Mouse (Mus musculus) forebrain, embryonic 12.5 days (tissue): Measurements from ENCODE around the gene Pbrm1. TPM values are rescaled to one million over a fixed set of nuclear protein-coding genes. Genes with fewer than 3 reads are reported as not detected.
A peak's percentile ranks its signal among the peaks of the same experiment; 100 is the strongest.

Experiments used
- ATAC-seq: fragments of 200-750 bp; cut with Nextera tagmentation; 2 replicates; pipeline ENCODE4 v1.8.0; 2017; ENCODE audit warnings: moderate TSS enrichment; ENCODE audit not compliant: low FRiP score
- H3K27ac ChIP-seq: fragments of 300-500 bp; sonication (generic); 2 replicates; pipeline ENCODE4 v1.5.1; 2016; ENCODE audit warnings: mild to moderate bottlenecking
- H3K27me3 ChIP-seq: fragments of 300-500 bp; sonication (generic); 2 replicates; pipeline ENCODE4 v1.6.1; 2016; ENCODE audit warnings: mild to moderate bottlenecking
- H3K36me3 ChIP-seq: fragments of 300-500 bp; sonication (generic); replicated peaks from 2 replicates; pipeline ENCODE4 v1.6.1; 2016; ENCODE audit warnings: mild to moderate bottlenecking
- H3K4me1 ChIP-seq: fragments of 300-500 bp; sonication (generic); 2 replicates; pipeline ENCODE4 v1.6.1; 2016
- H3K4me2 ChIP-seq: fragments of 300-500 bp; sonication (generic); 2 replicates; pipeline ENCODE4 v1.6.1; 2016; ENCODE audit warnings: mild to moderate bottlenecking, moderate library complexity
- H3K4me3 ChIP-seq: fragments of 300-500 bp; sonication (generic); replicated peaks from 2 replicates; pipeline ENCODE4 v1.5.1; 2016; ENCODE audit warnings: mild to moderate bottlenecking
- H3K9ac ChIP-seq: fragments of 300-500 bp; sonication (generic); 2 replicates; pipeline ENCODE4 v1.6.1; 2016; ENCODE audit warnings: mild to moderate bottlenecking
- H3K9me3 ChIP-seq: fragments of 300-500 bp; sonication (generic); 2 replicates; pipeline ENCODE4 v1.6.1; 2016
- WGBS: fragments of 180-500 bp; shearing (Covaris S2); methylation state at CpG from one replicate; pipeline ENCODE4 v1.1.7; 2016; 5-methylcytosine and 5-hydroxymethylcytosine counted together
- polyA plus RNA-seq: library from polyadenylated mRNA; unstranded; fragments of >200 nt; fragmentation: Nextera tagmentation; extraction: Ambion mirVana; gene quantifications from 2 replicates; pipeline ENCODE4 v1.2.1, GENCODE M21; 2016

Pbrm1 gene
- polyA plus RNA-seq: 176 and 189 TPM in 2 replicates

- H3K27me3 ChIP-seq: no peaks in the 10 kb centered on the region
- peak within 1 kb of the TSS; percentile 75 for H3K4me3 ChIP-seq
- under 1% methylated on average over 33 of the region's 53 CpGs for WGBS
- H3K9ac ChIP-seq: peak within 1 kb of the TSS; percentile 87
- no peaks in the 10 kb centered on the region for H3K9me3 ChIP-seq
- peak within 1 kb of the TSS; percentile 99 for H3K27ac ChIP-seq
- peaks cover 40% of the 10 kb centered on the region for H3K4me1 ChIP-seq
- peak within 1 kb of the TSS; percentile 76 for H3K4me2 ChIP-seq
- peak; percentile 95 for ATAC-seq
- H3K36me3 ChIP-seq: peaks cover 55% of the 10 kb centered on the region
These were observed at the start of gene Pbrm1, which contains the start of gene Gnl3 for GRCm38 (mm10) chr14:31018860-31019291. Gene Pbrm1, plus strand, starts transcription at chr14:31019138. Gene Gnl3, minus strand, starts transcription at chr14:31019152.

- Histone ChIP-seq H3K27ac (0 out of 2 replicates have a peak overlapping the region, but pooled peaks have one; percentile 31), H3K4me3 (no peak overlapping the region), H3K4me1 (0 out of 2 replicates have a peak, but pooled peaks cover 3% of the 10 kb centered on the region), H3K27me3 (no peaks in the 10 kb centered on the region), H3K9me3 (no peaks in the 10 kb centered on the region), H3K4me2 (no peak overlapping the region), H3K36me3 (peaks cover 42% of the 10 kb centered on the region), H3K9ac (no peak overlapping the region)
- ATAC-seq: no peak
- WGBS: 63% methylated on average over 6 of the region's 6 CpGs
These were observed 44.7 kb upstream of the Pbrm1 start for GRCm38 (mm10) chr14:30974204-30974603.

- H3K9ac ChIP-seq: no peak overlapping the region
- H3K36me3 ChIP-seq: peaks cover 37% of the 10 kb centered on the region
- 0 out of 2 replicates have a peak, but pooled peaks cover 3% of the 10 kb centered on the region for H3K4me1 ChIP-seq
- no peak overlapping the region for H3K4me3 ChIP-seq
- H3K27ac ChIP-seq: no peak overlapping the region
- no peak for ATAC-seq
- 85% methylated on average over 3 of the region's 3 CpGs for WGBS
- no peak overlapping the region for H3K4me2 ChIP-seq
- no peaks in the 10 kb centered on the region for H3K9me3 ChIP-seq
- no peaks in the 10 kb centered on the region for H3K27me3 ChIP-seq
These were observed 42.7 kb upstream of the Pbrm1 start for GRCm38 (mm10) chr14:30976222-30976621.

GRCm38 (mm10) chr14:30996417-30996816 is 22.5 kb upstream of the Pbrm1 start:
- Histone ChIP-seq H3K36me3 (0 out of 2 replicates have a peak, but pooled peaks cover 8% of the 10 kb centered on the region), H3K9ac (no peak overlapping the region), H3K27me3 (no peaks in the 10 kb centered on the region), H3K9me3 (no peaks in the 10 kb centered on the region), H3K4me2 (no peak overlapping the region), H3K4me3 (no peak overlapping the region), H3K27ac (no peak overlapping the region), H3K4me1 (peaks cover 9% of the 10 kb centered on the region)
- no peak for ATAC-seq

- Histone ChIP-seq H3K4me2 (peak overlapping the region; percentile 78), H3K4me3 (peak overlapping the region; percentile 95), H3K9me3 (no peaks in the 10 kb centered on the region), H3K4me1 (peaks cover 19% of the 10 kb centered on the region), H3K9ac (peak overlapping the region; percentile 87), H3K27ac (no peak overlapping the region), H3K36me3 (0 out of 2 replicates have a peak, but pooled peaks cover 8% of the 10 kb centered on the region), H3K27me3 (no peaks in the 10 kb centered on the region)
- WGBS: 67% methylated on average over 10 of the region's 10 CpGs
- ATAC-seq: no peak
These were observed 18.6 kb upstream of the Pbrm1 start for GRCm38 (mm10) chr14:31000356-31000755.

- Histone ChIP-seq H3K27me3 (no peaks in the 10 kb centered on the region), H3K9ac (peak overlapping the region; percentile 87), H3K36me3 (0 out of 2 replicates have a peak, but pooled peaks cover 8% of the 10 kb centered on the region), H3K4me1 (peaks cover 19% of the 10 kb centered on the region), H3K4me2 (peak overlapping the region; percentile 78), H3K9me3 (no peaks in the 10 kb centered on the region), H3K4me3 (peak overlapping the region; percentile 95), H3K27ac (peak overlapping the region; percentile 93)
- ATAC-seq: peak; percentile 45; the same call in 1 of the 2 replicates
- WGBS: under 1% methylated on average over 21 of the region's 21 CpGs
These were observed 18.1 kb upstream of the Pbrm1 start for GRCm38 (mm10) chr14:31000816-31001306.

- Histone ChIP-seq H3K9ac (peak within 1 kb of the TSS; percentile 87), H3K4me1 (peaks cover 19% of the 10 kb centered on the region), H3K4me2 (peak within 1 kb of the TSS; percentile 78), H3K36me3 (peaks cover 13% of the 10 kb centered on the region; the same call in 1 of the 2 replicates), H3K27ac (peak within 1 kb of the TSS; percentile 93), H3K27me3 (no peaks in the 10 kb centered on the region), H3K4me3 (peak within 1 kb of the TSS; percentile 95), H3K9me3 (no peaks in the 10 kb centered on the region)
- WGBS: under 1% methylated on average over 75 of the region's 84 CpGs
- ATAC-seq: peak; percentile 93
These were observed 17.4 kb upstream of the Pbrm1 start, which contains the start of the genes Glt8d1 and Spcs1 for GRCm38 (mm10) chr14:31001307-31002205. Gene Glt8d1, plus strand, starts transcription at chr14:31001400. Gene Spcs1, minus strand, starts transcription at chr14:31001672.

- no peak overlapping the region for H3K4me3 ChIP-seq
- H3K4me2 ChIP-seq: no peak overlapping the region
- no peak overlapping the region for H3K27ac ChIP-seq
- no peaks in the 10 kb centered on the region for H3K27me3 ChIP-seq
- WGBS: 83% methylated on average over 2 of the region's 2 CpGs
- ATAC-seq: no peak
- H3K36me3 ChIP-seq: peaks cover 29% of the 10 kb centered on the region
- H3K9me3 ChIP-seq: no peaks in the 10 kb centered on the region
- H3K9ac ChIP-seq: no peak overlapping the region
- H3K4me1 ChIP-seq: peaks cover 19% of the 10 kb centered on the region
These were observed 14.4 kb upstream of the Pbrm1 start for GRCm38 (mm10) chr14:31004527-31004926.

GRCm38 (mm10) chr14:31006779-31007178 is 12.2 kb upstream of the Pbrm1 start:
- Histone ChIP-seq H3K27ac (no peak overlapping the region), H3K9me3 (no peaks in the 10 kb centered on the region), H3K27me3 (no peaks in the 10 kb centered on the region), H3K4me2 (no peak overlapping the region), H3K4me1 (peaks cover 10% of the 10 kb centered on the region), H3K4me3 (no peak overlapping the region), H3K36me3 (peaks cover 51% of the 10 kb centered on the region), H3K9ac (no peak overlapping the region; the same call in 1 of the 2 replicates)
- WGBS: 87% methylated on average over 5 of the region's 5 CpGs
- no peak for ATAC-seq

- Histone ChIP-seq H3K36me3 (peaks cover 94% of the 10 kb centered on the region), H3K4me2 (no peak overlapping the region), H3K27ac (no peak overlapping the region), H3K4me3 (no peak overlapping the region), H3K27me3 (no peaks in the 10 kb centered on the region), H3K9ac (no peak overlapping the region), H3K4me1 (no peaks in the 10 kb centered on the region), H3K9me3 (no peaks in the 10 kb centered on the region)
- WGBS: 98% methylated on average over 3 of the region's 3 CpGs
- no peak for ATAC-seq
These were observed 7.3 kb upstream of the Pbrm1 start for GRCm38 (mm10) chr14:31011588-31011987.

- 97% methylated on average over 2 of the region's 2 CpGs for WGBS
- ATAC-seq: no peak
- H3K4me1 ChIP-seq: peaks cover 17% of the 10 kb centered on the region
- H3K4me3 ChIP-seq: no peak overlapping the region
- H3K9me3 ChIP-seq: no peaks in the 10 kb centered on the region
- H3K27me3 ChIP-seq: no peaks in the 10 kb centered on the region
- H3K27ac ChIP-seq: no peak overlapping the region
- H3K36me3 ChIP-seq: peaks cover 86% of the 10 kb centered on the region
- H3K4me2 ChIP-seq: no peak overlapping the region
- H3K9ac ChIP-seq: no peak overlapping the region
These were observed 5.0 kb upstream of the Pbrm1 start for GRCm38 (mm10) chr14:31013928-31014327.

GRCm38 (mm10) chr14:31016063-31016462 is 2.9 kb upstream of the Pbrm1 start:
- ATAC-seq: no peak

More at GRCm38 (mm10) chr14:31016063-31016462, 2.9 kb upstream of the Pbrm1 start:
- H3K4me2 ChIP-seq: no peak overlapping the region
- H3K4me3 ChIP-seq: no peak overlapping the region
- H3K36me3 ChIP-seq: peaks cover 67% of the 10 kb centered on the region
- WGBS: 88% methylated on average over 1 of the region's 1 CpGs
- H3K27me3 ChIP-seq: no peaks in the 10 kb centered on the region
- no peak overlapping the region for H3K27ac ChIP-seq
- H3K9ac ChIP-seq: no peak overlapping the region
- H3K4me1 ChIP-seq: peaks cover 27% of the 10 kb centered on the region
- H3K9me3 ChIP-seq: no peaks in the 10 kb centered on the region
